Mouse (Mus musculus): Measurements from ENCODE around the gene Hspbap1. TPM values are rescaled to one million over a fixed set of nuclear protein-coding genes. Genes with fewer than 3 reads are reported as not detected.
A peak's percentile ranks its signal among the peaks of the same experiment; 100 is the strongest.

Gene Hspbap1
- polyA plus RNA-seq, 1 experiment: 5.1 TPM

DNA sequence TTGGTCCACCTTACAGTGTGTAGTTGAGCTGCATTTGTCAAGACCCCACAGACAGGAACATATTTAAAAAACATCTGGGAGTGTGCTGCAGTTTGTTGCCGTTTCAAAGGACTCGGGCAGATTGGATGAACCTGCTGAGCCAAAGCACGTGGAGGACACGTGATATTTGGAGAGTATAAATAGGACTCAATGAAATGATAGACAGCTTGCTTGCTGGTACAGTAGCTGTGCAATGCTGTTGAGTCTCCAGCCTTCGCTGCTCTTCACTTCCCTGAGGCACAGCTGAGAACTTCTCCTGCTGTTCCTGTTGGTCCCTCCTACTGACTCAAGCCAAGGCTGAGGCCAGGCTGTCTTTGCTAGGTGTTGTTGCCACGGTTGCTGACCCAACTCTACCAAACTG is 29.2 kb upstream of the Hspbap1 start:
- no peak for TF ChIP-seq GATA1 (IDR thresholded peaks at IDR 0.05; ENCODE audit: borderline replicate concordance, low read length)
- Histone ChIP-seq H3K4me3 (replicated peaks) (no peak overlapping the region), H3K27me3 (replicated peaks) (peaks cover 12% of the 10 kb centered on the region), H3K9me3 (no peaks in the 10 kb centered on the region), H3K4me1 (0 out of 2 replicates have a peak, but pooled peaks cover 2% of the 10 kb centered on the region), H3K36me3 (replicated peaks; ENCODE audit: low read length) (no peaks in the 10 kb centered on the region)

DNA sequence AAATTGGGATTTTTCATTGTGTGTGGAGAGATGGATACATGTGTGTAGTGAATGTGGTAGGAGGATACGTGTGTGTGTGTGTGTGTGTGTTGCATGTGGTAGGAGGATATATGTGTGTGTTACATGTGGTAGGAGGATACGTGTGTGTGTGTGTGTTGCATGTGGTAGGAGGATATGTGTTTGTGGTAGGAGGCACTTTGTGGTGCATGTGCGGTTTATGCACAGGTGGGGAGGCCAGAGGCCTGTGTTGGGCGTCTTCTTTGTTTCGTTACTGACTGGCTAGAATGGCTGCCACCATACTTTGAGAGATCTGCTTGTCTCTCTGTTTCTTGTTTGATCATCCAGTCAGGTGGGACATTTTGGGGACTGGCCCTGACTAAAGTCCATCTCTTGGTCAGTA is 28.6 kb upstream of the Hspbap1 start:
- Histone ChIP-seq H3K4me1 (0 out of 2 replicates have a peak, but pooled peaks cover 2% of the 10 kb centered on the region), H3K9me3 (no peaks in the 10 kb centered on the region), H3K4me3 (replicated peaks) (no peak overlapping the region), H3K27me3 (replicated peaks) (peaks cover 12% of the 10 kb centered on the region), H3K36me3 (replicated peaks; ENCODE audit: low read length) (no peaks in the 10 kb centered on the region)
- TF ChIP-seq FLI1 (IDR thresholded peaks at IDR 0.05; ENCODE audit: low read length) (no peak), GATA1 (IDR thresholded peaks at IDR 0.05; ENCODE audit: borderline replicate concordance, low read length) (no peak)

DNA sequence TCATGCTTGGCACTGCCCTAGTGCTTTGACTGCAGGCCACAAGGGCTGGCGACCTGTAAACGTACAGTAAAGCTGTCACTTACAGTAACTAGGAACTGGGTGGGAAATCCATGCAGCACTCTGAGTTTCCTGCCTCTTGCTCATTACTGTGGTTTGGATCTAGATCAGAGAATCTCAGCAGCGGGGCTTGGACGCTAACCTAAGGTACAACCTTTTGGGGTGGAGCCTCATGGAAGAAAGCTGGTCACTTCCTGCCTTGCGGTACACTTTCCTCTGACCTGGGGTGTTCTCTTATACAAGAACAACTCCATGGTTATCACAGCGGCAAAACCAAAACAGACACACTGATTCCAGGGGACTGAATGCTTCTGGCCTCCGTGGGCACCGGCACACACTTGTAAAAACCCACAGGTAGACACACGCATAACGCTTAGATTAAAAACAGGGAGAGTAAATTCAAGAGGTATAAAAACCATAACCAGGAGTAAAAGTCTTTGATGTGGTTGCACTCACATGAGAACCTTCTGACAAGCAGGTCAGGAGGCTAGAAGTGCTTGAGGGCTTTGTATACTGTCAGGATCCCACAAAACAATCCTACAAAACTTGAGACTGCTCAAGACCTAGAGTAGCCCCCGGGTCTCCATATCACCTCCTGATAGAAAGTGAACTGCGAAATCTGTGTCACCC is 27.8 kb upstream of the Hspbap1 start:
- Histone ChIP-seq H3K27me3 (replicated peaks) (peaks cover 12% of the 10 kb centered on the region), H3K36me3 (replicated peaks; ENCODE audit: low read length) (no peaks in the 10 kb centered on the region), H3K4me1 (0 out of 2 replicates have a peak, but pooled peaks cover 2% of the 10 kb centered on the region), H3K4me3 (replicated peaks) (no peak overlapping the region), H3K9me3 (no peaks in the 10 kb centered on the region)
- no peak for TF ChIP-seq GATA1 (IDR thresholded peaks at IDR 0.05; ENCODE audit: borderline replicate concordance, low read length)
- no peak for TF ChIP-seq FLI1 (IDR thresholded peaks at IDR 0.05; ENCODE audit: low read length)

DNA sequence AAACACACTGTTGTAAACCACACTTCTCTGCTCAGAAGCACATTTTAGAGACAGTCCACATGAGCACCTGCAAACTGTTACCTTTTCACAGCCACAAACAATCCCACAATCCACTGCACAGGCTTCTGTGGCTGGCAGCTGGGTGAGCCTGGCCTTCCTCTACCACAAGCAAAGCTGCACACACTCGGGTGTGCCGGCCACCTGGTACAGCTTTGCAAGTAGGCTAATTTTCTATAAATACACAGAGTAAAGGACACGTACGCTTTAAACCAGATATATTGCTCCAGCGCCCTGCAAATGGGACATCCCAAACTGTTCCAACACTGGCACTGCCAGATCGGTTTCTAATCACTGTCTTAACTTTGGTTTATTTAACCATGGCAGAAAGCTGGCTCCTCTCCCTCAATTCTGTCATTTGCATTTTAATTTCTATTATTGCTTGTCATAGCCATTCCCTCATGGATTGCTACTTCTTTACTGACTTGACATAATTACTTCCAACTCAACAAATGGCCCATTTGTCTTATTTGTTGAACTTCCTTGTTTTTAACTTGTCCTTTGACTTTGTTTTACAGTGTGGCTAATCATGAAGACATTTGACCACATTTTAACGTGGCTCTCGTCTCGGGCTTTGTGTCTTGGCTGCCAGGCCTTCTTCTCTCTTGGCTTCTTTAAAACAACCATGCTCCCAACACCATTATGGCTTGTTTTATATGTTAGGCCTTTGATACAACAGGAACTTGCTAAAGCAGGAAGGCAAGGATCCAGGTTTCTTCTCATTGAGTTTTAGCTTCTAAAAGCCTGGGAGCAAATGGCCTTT is 22.5 kb upstream of the Hspbap1 start:
- no peak for TF ChIP-seq GATA1 (IDR thresholded peaks at IDR 0.05; ENCODE audit: borderline replicate concordance, low read length)
- no peak for TF ChIP-seq FLI1 (IDR thresholded peaks at IDR 0.05; ENCODE audit: low read length)
- Histone ChIP-seq H3K4me3 (replicated peaks) (no peak overlapping the region), H3K27me3 (replicated peaks) (peaks cover 4% of the 10 kb centered on the region), H3K4me1 (0 out of 2 replicates have a peak, but pooled peaks cover 2% of the 10 kb centered on the region), H3K9me3 (no peaks in the 10 kb centered on the region), H3K36me3 (replicated peaks; ENCODE audit: low read length) (no peaks in the 10 kb centered on the region)

DNA sequence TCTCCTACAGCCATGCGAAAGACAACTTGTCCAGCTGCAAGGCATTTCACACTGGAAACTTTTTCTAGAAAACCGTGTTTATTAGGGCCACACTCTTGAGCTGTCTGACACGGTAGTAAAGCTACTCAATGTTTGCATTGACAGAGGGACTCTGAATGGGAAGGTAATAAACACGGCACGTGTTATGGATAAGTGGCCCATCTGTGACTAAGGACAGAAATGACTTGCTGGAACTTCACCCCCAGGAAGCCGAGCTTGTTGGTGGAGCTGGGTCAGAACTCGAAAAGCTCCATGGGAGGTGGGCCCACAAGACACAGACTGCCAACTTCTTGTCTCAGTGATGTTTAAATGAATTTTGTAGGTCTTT is 22.0 kb upstream of the Hspbap1 start:
- TF ChIP-seq GATA1 (IDR thresholded peaks at IDR 0.05; ENCODE audit: borderline replicate concordance, low read length): no peak
- no peak for TF ChIP-seq FLI1 (IDR thresholded peaks at IDR 0.05; ENCODE audit: low read length)
- Histone ChIP-seq H3K9me3 (no peaks in the 10 kb centered on the region), H3K4me1 (no peaks in the 10 kb centered on the region), H3K36me3 (replicated peaks; ENCODE audit: low read length) (no peaks in the 10 kb centered on the region), H3K4me3 (replicated peaks) (no peak overlapping the region), H3K27me3 (replicated peaks) (peaks cover 3% of the 10 kb centered on the region)

DNA sequence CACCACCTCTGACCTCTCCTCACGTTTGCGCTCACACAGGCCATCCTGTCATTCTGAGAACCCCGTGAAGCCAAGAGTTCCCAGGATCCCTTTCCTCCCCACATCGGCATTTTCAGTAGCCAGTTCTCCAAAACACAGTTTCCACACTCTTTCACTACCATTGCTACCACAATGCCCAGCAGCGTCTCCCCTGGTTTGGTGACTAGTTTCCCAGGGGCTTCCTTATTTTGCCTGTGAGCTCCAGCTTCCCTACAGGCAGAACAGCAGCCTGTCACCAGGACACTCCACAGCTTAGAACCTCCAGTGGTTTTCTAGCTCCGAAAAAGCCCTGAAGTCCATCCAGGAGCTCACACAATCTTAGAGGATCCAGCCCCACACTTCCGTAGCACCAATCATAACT is 20.8 kb upstream of the Hspbap1 start:
- Histone ChIP-seq H3K4me1 (no peaks in the 10 kb centered on the region), H3K4me3 (replicated peaks) (no peak overlapping the region), H3K36me3 (replicated peaks; ENCODE audit: low read length) (no peaks in the 10 kb centered on the region), H3K9me3 (no peaks in the 10 kb centered on the region), H3K27me3 (replicated peaks) (no peaks in the 10 kb centered on the region)
- TF ChIP-seq GATA1 (IDR thresholded peaks at IDR 0.05; ENCODE audit: borderline replicate concordance, low read length) (no peak), FLI1 (IDR thresholded peaks at IDR 0.05; ENCODE audit: low read length) (no peak)

DNA sequence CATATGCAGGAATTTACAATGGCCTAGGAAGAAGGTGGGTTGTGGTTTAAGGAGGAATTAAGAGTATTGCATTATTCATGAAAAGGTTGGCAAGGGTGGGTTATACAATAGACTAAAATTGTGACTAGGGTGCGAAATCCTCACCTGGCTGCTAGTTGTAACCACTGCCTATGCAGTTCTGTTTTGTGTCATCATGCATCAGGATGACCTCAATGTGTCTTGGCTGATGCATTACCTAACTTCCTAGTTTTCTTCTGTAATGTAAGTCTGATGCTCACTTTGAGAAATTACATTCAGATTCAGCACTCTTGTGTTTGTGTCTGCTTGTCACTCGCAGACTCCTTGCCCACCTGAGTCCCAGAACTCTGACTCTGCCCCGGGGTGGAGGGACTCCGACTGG is 18.3 kb upstream of the Hspbap1 start:
- no peaks in the 10 kb centered on the region for H3K27me3 ChIP-seq (replicated peaks)
- H3K4me3 ChIP-seq (replicated peaks): no peak overlapping the region
- no peak for TF ChIP-seq FLI1 (IDR thresholded peaks at IDR 0.05; ENCODE audit: low read length)
- no peak for TF ChIP-seq GATA1 (IDR thresholded peaks at IDR 0.05; ENCODE audit: borderline replicate concordance, low read length)
- H3K36me3 ChIP-seq (replicated peaks; ENCODE audit: low read length): no peaks in the 10 kb centered on the region
- H3K9me3 ChIP-seq: no peaks in the 10 kb centered on the region
- H3K4me1 ChIP-seq: peaks cover 5% of the 10 kb centered on the region; the same call in 1 of the 2 replicates

DNA sequence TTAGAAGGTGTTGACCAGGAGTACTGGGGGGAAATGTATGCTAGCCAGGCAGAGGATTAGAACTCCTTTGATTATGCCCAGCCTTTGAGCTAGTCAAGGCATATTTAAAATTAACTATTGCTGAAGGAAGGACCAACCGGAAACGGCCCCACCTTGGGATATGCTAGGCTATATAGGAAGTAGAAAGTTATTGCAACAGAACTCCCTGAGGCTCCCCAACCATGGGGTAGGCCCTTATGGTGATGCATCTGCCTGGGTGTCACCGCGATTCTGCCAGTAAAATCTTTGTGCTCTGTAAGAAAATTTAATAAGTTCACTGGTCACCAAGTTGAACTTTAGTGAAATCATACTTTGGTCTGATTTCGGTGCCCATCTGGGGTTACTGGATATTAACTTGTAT is 16.2 kb upstream of the Hspbap1 start:
- no peaks in the 10 kb centered on the region for H3K9me3 ChIP-seq
- H3K27me3 ChIP-seq (replicated peaks): peaks cover 4% of the 10 kb centered on the region
- H3K4me3 ChIP-seq (replicated peaks): no peak overlapping the region
- peaks cover 5% of the 10 kb centered on the region; the same call in 1 of the 2 replicates for H3K4me1 ChIP-seq
- no peaks in the 10 kb centered on the region for H3K36me3 ChIP-seq (replicated peaks; ENCODE audit: low read length)
- TF ChIP-seq FLI1 (IDR thresholded peaks at IDR 0.05; ENCODE audit: low read length) (no peak), GATA1 (IDR thresholded peaks at IDR 0.05; ENCODE audit: borderline replicate concordance, low read length) (no peak)

DNA sequence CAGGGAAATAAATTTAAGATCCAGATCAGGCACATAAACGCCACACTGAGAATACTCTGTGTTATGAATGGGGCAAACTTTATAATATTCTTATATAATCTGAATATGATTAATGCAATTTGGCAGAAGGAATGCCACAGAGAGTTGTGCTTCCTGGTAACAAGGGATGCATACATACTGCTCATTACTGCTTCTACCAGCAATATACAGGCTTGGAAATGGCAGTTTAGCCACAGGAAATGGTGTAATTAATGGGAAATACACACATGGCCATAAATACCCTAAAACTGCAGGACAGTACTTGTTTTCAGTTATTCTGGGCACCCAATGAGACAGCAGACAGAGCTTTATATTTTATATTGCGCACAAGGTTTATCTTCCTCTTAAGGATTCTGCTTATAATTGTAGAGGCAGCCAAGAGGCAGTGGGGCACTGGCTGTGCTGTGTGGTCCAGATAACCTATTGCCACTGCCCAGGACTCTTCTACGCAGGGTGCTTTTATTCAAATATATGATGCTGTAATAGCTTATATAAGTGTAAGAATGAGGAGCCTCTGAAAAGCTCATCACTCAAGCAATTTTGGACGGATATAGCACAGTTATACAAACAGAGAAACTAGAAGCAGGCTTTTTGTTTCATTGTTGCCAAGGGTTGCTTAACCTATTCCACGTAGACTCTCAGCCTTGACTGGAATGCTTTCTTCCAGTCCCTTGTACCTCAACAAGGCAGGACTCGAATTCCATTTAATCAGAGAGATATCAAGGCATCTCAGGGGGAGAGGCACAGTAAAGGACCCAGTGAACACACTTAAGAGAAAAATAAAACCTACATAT is 14.5 kb upstream of the Hspbap1 start:
- TF ChIP-seq FLI1 (IDR thresholded peaks at IDR 0.05; ENCODE audit: low read length) (no peak), GATA1 (IDR thresholded peaks at IDR 0.05; ENCODE audit: borderline replicate concordance, low read length) (no peak)
- H3K36me3 ChIP-seq (replicated peaks; ENCODE audit: low read length): no peaks in the 10 kb centered on the region
- H3K9me3 ChIP-seq: no peaks in the 10 kb centered on the region
- H3K4me1 ChIP-seq: peaks cover 8% of the 10 kb centered on the region; the same call in 1 of the 2 replicates
- H3K27me3 ChIP-seq (replicated peaks): peaks cover 12% of the 10 kb centered on the region
- peak overlapping the region; percentile 12 for H3K4me3 ChIP-seq (replicated peaks)
